Mouse (Mus musculus): ENCODE data around the gene Sufu. TPM values are rescaled to one million over a fixed set of nuclear protein-coding genes. Genes with fewer than 3 reads are reported as not detected.
A peak's percentile ranks its signal among the peaks of the same experiment; 100 is the strongest.

Gene Sufu
- polyA plus RNA-seq (2015; fragmentation: Nextera tagmentation; extraction: Ambion mirVana), result 28.1 and 33.8 TPM in 2 replicates

GRCm38 (mm10) chr19:46396686-46397435 lies at the start of gene Sufu:
Sufu (plus strand) TSS chr19:46396896.
- Histone ChIP-seq H3K27ac (ENCODE audit: low read length) (peak within 1 kb of the TSS; percentile 83), H3K27me3 (ENCODE audit: control insufficient read depth, insufficient read depth, low read depth, low read length) (no peaks in the 10 kb centered on the region), H3K9me3 (ENCODE audit: control insufficient read depth, low read length) (no peaks in the 10 kb centered on the region), H3K9ac (ENCODE audit: low read length) (peak within 1 kb of the TSS; percentile 78), H3K4me2 (ENCODE audit: low read depth, low read length) (peak within 1 kb of the TSS; percentile 76), H3K36me3 (ENCODE audit: control insufficient read depth, insufficient read depth, low read length) (peaks cover 4% of the 10 kb centered on the region; the same call in 1 of the 2 replicates), H3K4me1 (replicated peaks; ENCODE audit: control insufficient read depth, insufficient read depth, low read length) (peaks cover 38% of the 10 kb centered on the region), H3K4me3 (ENCODE audit: low read length) (peak within 1 kb of the TSS; percentile 77)
- peak; percentile 90 for ATAC-seq (ENCODE audit: low read depth)
- WGBS, result under 1% methylated on average over 56 of the region's 57 CpGs

GRCm38 (mm10) chr19:46347146-46347545 lies 49.5 kb upstream of the Sufu start:
- Histone ChIP-seq H3K9ac (ENCODE audit: low read length) (no peak overlapping the region), H3K4me2 (ENCODE audit: low read depth, low read length) (no peak overlapping the region), H3K27ac (ENCODE audit: low read length) (no peak overlapping the region), H3K27me3 (ENCODE audit: control insufficient read depth, insufficient read depth, low read depth, low read length) (peaks cover 4% of the 10 kb centered on the region; the same call in 1 of the 2 replicates), H3K9me3 (ENCODE audit: control insufficient read depth, low read length) (no peaks in the 10 kb centered on the region), H3K4me1 (replicated peaks; ENCODE audit: control insufficient read depth, insufficient read depth, low read length) (peaks cover 15% of the 10 kb centered on the region), H3K36me3 (ENCODE audit: control insufficient read depth, insufficient read depth, low read length) (no peaks in the 10 kb centered on the region), H3K4me3 (ENCODE audit: low read length) (no peak overlapping the region)
- WGBS, result 100% methylated on average over 1 of the region's 1 CpGs
- no peak for ATAC-seq (ENCODE audit: low read depth)

- Histone ChIP-seq H3K4me3 (ENCODE audit: low read length) (peak overlapping the region; percentile 72), H3K4me1 (replicated peaks; ENCODE audit: control insufficient read depth, insufficient read depth, low read length) (peaks cover 15% of the 10 kb centered on the region), H3K4me2 (ENCODE audit: low read depth, low read length) (peak overlapping the region; percentile 97), H3K27me3 (ENCODE audit: control insufficient read depth, insufficient read depth, low read depth, low read length) (peaks cover 4% of the 10 kb centered on the region; the same call in 1 of the 2 replicates), H3K36me3 (ENCODE audit: control insufficient read depth, insufficient read depth, low read length) (no peaks in the 10 kb centered on the region), H3K27ac (ENCODE audit: low read length) (peak overlapping the region; percentile 81), H3K9me3 (ENCODE audit: control insufficient read depth, low read length) (no peaks in the 10 kb centered on the region), H3K9ac (ENCODE audit: low read length) (peak overlapping the region; percentile 86)
- 27% methylated on average over 14 of the region's 14 CpGs for WGBS
- ATAC-seq (ENCODE audit: low read depth), result peak; percentile 18
These were observed 48.6 kb upstream of the Sufu start for GRCm38 (mm10) chr19:46347936-46348668.

- under 1% methylated on average over 78 of the region's 78 CpGs for WGBS
- Histone ChIP-seq H3K4me2 (ENCODE audit: low read depth, low read length) (peak overlapping the region; percentile 97), H3K36me3 (ENCODE audit: control insufficient read depth, insufficient read depth, low read length) (no peaks in the 10 kb centered on the region), H3K9me3 (ENCODE audit: control insufficient read depth, low read length) (no peaks in the 10 kb centered on the region), H3K9ac (ENCODE audit: low read length) (peak overlapping the region; percentile 86), H3K27ac (ENCODE audit: low read length) (peak overlapping the region; percentile 81), H3K4me3 (ENCODE audit: low read length) (peak overlapping the region; percentile 72), H3K27me3 (ENCODE audit: control insufficient read depth, insufficient read depth, low read depth, low read length) (0 out of 2 replicates have a peak, but pooled peaks cover 2% of the 10 kb centered on the region), H3K4me1 (replicated peaks; ENCODE audit: control insufficient read depth, insufficient read depth, low read length) (peaks cover 15% of the 10 kb centered on the region)
- peak; percentile 87 for ATAC-seq (ENCODE audit: low read depth)
These were observed 47.8 kb upstream of the Sufu start for GRCm38 (mm10) chr19:46348761-46349458.

GRCm38 (mm10) chr19:46349550-46349949 lies 47.1 kb upstream of the Sufu start:
- peak; percentile 21; the same call in 1 of the 2 replicates for ATAC-seq (ENCODE audit: low read depth)
- Histone ChIP-seq H3K4me1 (replicated peaks; ENCODE audit: control insufficient read depth, insufficient read depth, low read length) (peaks cover 15% of the 10 kb centered on the region), H3K27ac (ENCODE audit: low read length) (peak overlapping the region; percentile 81), H3K9me3 (ENCODE audit: control insufficient read depth, low read length) (no peaks in the 10 kb centered on the region), H3K27me3 (ENCODE audit: control insufficient read depth, insufficient read depth, low read depth, low read length) (no peaks in the 10 kb centered on the region), H3K4me3 (ENCODE audit: low read length) (peak overlapping the region; percentile 72), H3K4me2 (ENCODE audit: low read depth, low read length) (peak overlapping the region; percentile 97), H3K36me3 (ENCODE audit: control insufficient read depth, insufficient read depth, low read length) (no peaks in the 10 kb centered on the region), H3K9ac (ENCODE audit: low read length) (peak overlapping the region; percentile 86)
- WGBS, result 23% methylated on average over 6 of the region's 6 CpGs

- H3K9me3 ChIP-seq (ENCODE audit: control insufficient read depth, low read length), result no peaks in the 10 kb centered on the region
- H3K4me1 ChIP-seq (replicated peaks; ENCODE audit: control insufficient read depth, insufficient read depth, low read length), result peaks cover 15% of the 10 kb centered on the region
- no peaks in the 10 kb centered on the region for H3K36me3 ChIP-seq (ENCODE audit: control insufficient read depth, insufficient read depth, low read length)
- H3K27ac ChIP-seq (ENCODE audit: low read length), result peak within 1 kb of the TSS; percentile 81
- peak within 1 kb of the TSS; percentile 86 for H3K9ac ChIP-seq (ENCODE audit: low read length)
- peak within 1 kb of the TSS; percentile 72 for H3K4me3 ChIP-seq (ENCODE audit: low read length)
- no peaks in the 10 kb centered on the region for H3K27me3 ChIP-seq (ENCODE audit: control insufficient read depth, insufficient read depth, low read depth, low read length)
- 55% methylated on average over 10 of the region's 10 CpGs for WGBS
- ATAC-seq (ENCODE audit: low read depth), result no peak
- peak within 1 kb of the TSS; percentile 97 for H3K4me2 ChIP-seq (ENCODE audit: low read depth, low read length)
These were observed 46.3 kb upstream of the Sufu start, which contains the start of gene 2310034G01Rik for GRCm38 (mm10) chr19:46350168-46350932. 2310034G01Rik (minus strand) TSS chr19:46350302.

GRCm38 (mm10) chr19:46356701-46357138 lies 40.0 kb upstream of the Sufu start:
- peak; percentile 88 for ATAC-seq (ENCODE audit: low read depth)

More at GRCm38 (mm10) chr19:46356701-46357138, 40.0 kb upstream of the Sufu start:
- H3K4me3 ChIP-seq (ENCODE audit: low read length), result peak overlapping the region; percentile 61
- peak overlapping the region; percentile 73 for H3K9ac ChIP-seq (ENCODE audit: low read length)
- under 1% methylated on average over 29 of the region's 29 CpGs for WGBS
- H3K27me3 ChIP-seq (ENCODE audit: control insufficient read depth, insufficient read depth, low read depth, low read length), result peaks cover 11% of the 10 kb centered on the region
- H3K4me2 ChIP-seq (ENCODE audit: low read depth, low read length), result peak overlapping the region; percentile 83
- H3K4me1 ChIP-seq (replicated peaks; ENCODE audit: control insufficient read depth, insufficient read depth, low read length), result peaks cover 15% of the 10 kb centered on the region; the same call in 1 of the 2 replicates
- peak overlapping the region; percentile 66 for H3K27ac ChIP-seq (ENCODE audit: low read length)
- H3K9me3 ChIP-seq (ENCODE audit: control insufficient read depth, low read length), result no peaks in the 10 kb centered on the region
- no peaks in the 10 kb centered on the region for H3K36me3 ChIP-seq (ENCODE audit: control insufficient read depth, insufficient read depth, low read length)
